Comparison of ENCODE assay signal across 8 mouse cellular contexts in genomic region chr11:21092621-21093020, GRCm38 (mm10). TPM values are rescaled to one million over a fixed set of nuclear protein-coding genes. Genes with fewer than 3 reads are reported as not detected.
DNase-seq lines count a peak whose midpoint lies in the region; ATAC-seq and TF ChIP-seq lines count a peak whose summit lies in the region.

No protein-coding gene starts in this region.

- peaks cover 12% of the 10 kb centered on the region for H3K4me1 ChIP-seq in embryonic facial prominence, embryonic 15.5 days
- H3K4me1 ChIP-seq in limb, embryonic 14.5 days (ENCODE audit: control insufficient read depth, insufficient read depth, low read length), result 0 out of 2 replicates have a peak, but pooled peaks cover 9% of the 10 kb centered on the region

- no peak for TF ChIP-seq POLR2A in limb, embryonic 14.5 days (IDR thresholded peaks at IDR 0.05; ENCODE audit: borderline replicate concordance, extremely low read depth, insufficient read depth, insufficient read length)

- no peak for ATAC-seq in embryonic facial prominence, embryonic 15.5 days (ENCODE audit: insufficient number of reproducible peaks, low FRiP score, low TSS enrichment, low read depth)
- ATAC-seq in limb, embryonic 14.5 days (ENCODE audit: low FRiP score, low read depth), result no peak

- peak overlapping the region; percentile 99 for H3K27ac ChIP-seq in gastrocnemius, adult 2 months
- no peak overlapping the region for H3K27ac ChIP-seq in embryonic facial prominence, embryonic 15.5 days (replicated peaks)
- no peak overlapping the region for H3K27ac ChIP-seq in limb, embryonic 14.5 days (replicated peaks; ENCODE audit: low read depth, low read length)

- H3K36me3 ChIP-seq in embryonic facial prominence, embryonic 15.5 days, result no peaks in the 10 kb centered on the region
- no peaks in the 10 kb centered on the region for H3K36me3 ChIP-seq in limb, embryonic 14.5 days (ENCODE audit: control insufficient read depth, insufficient read depth, low read length)

- no peak for DNase-seq in gastrocnemius, adult 2 months
- no peak for DNase-seq in gastrocnemius, adult 8-10 months (ENCODE audit: low spot score in 2 of 2)
- peak; percentile 32 for DNase-seq in 416B (ENCODE audit: low read depth)
- DNase-seq in limb, embryonic 14.5 days (ENCODE audit: low spot score), result no peak
- DNase-seq in cerebellum, postnatal 14 days, result no peak
- no peak for DNase-seq in adrenal gland, adult (ENCODE audit: inconsistent age in 2 of 2, low spot score in 1 of 2)
- DNase-seq in left cerebral cortex, postnatal 14 days (ENCODE audit: low spot score in 2 of 2), result no peak

- peak overlapping the region; percentile 83 for H3K4me3 ChIP-seq in gastrocnemius, adult 2 months
- H3K4me3 ChIP-seq in embryonic facial prominence, embryonic 15.5 days (replicated peaks), result peak overlapping the region; percentile 89
- H3K4me3 ChIP-seq in limb, embryonic 14.5 days (replicated peaks; ENCODE audit: low read length), result peak overlapping the region; percentile 87

- no peaks in the 10 kb centered on the region for H3K27me3 ChIP-seq in embryonic facial prominence, embryonic 15.5 days
- H3K27me3 ChIP-seq in limb, embryonic 14.5 days (ENCODE audit: control insufficient read depth, insufficient read depth, low read length), result no peaks in the 10 kb centered on the region

- intact Hi-C loops in gastrocnemius, adult 2 months (cut with DNase I), result loop anchor here (5.0 kb wide), 1 partner anchor 145 kb away; the partner anchor contains the start of gene Vps54
- intact Hi-C loops in left cerebral cortex, postnatal 14 days (cut with DNase I), result loop anchor here (5.0 kb wide), 2 partner anchors 85 to 175 kb away; no protein-coding TSS in a partner anchor

- 7% methylated on average over 7 of the region's 7 CpGs for WGBS in embryonic facial prominence, embryonic 15.5 days
- WGBS in limb, embryonic 14.5 days, result 11% methylated on average over 7 of the region's 7 CpGs

- no peak overlapping the region; the same call in 1 of the 2 replicates for H3K9ac ChIP-seq in embryonic facial prominence, embryonic 15.5 days
- peak overlapping the region; percentile 97 for H3K9ac ChIP-seq in limb, embryonic 14.5 days (ENCODE audit: low read depth, low read length, severe bottlenecking)

- no peak for TF ChIP-seq CTCF in gastrocnemius, adult 2 months (IDR thresholded peaks at IDR 0.05)

- H3K9me3 ChIP-seq in embryonic facial prominence, embryonic 15.5 days (replicated peaks), result no peaks in the 10 kb centered on the region
- no peaks in the 10 kb centered on the region for H3K9me3 ChIP-seq in limb, embryonic 14.5 days (ENCODE audit: control insufficient read depth, low read length)

- peak overlapping the region; percentile 55 for H3K4me2 ChIP-seq in embryonic facial prominence, embryonic 15.5 days (replicated peaks)
- H3K4me2 ChIP-seq in limb, embryonic 14.5 days (replicated peaks; ENCODE audit: low read depth, low read length, severe bottlenecking), result peak overlapping the region; percentile 59

RNA-seq across cellular contexts. Expression of gene Peli1, which starts 1.5 kb away (rescaled TPM):
- total RNA-seq in gastrocnemius, adult 2 months (2021), result 10 to 100 TPM; 12.0 to 12.1 TPM
- total RNA-seq in gastrocnemius, adult 8-10 months (2022), result 10 to 100 TPM; 10.1 to 12.5 (median 10.9) TPM
- polyA plus RNA-seq in embryonic facial prominence, embryonic 15.5 days (2015; fragmentation: Nextera tagmentation; extraction: Ambion mirVana), result 42.5 and 43.3 TPM in 2 replicates
- polyA plus RNA-seq in limb, embryonic 14.5 days (2012; rRNA removed), result 28.1 and 31.8 TPM in 2 replicates
- polyA plus RNA-seq in limb, embryonic 14.5 days (2014; fragmentation: Nextera tagmentation; extraction: Ambion mirVana), result 43.8 and 49.8 TPM in 2 replicates
- 10 to 100 TPM; 46.7 to 47.0 TPM for total RNA-seq in left cerebral cortex, postnatal 14 days (2021)
